Mouse (Mus musculus) bone marrow, adult 2 months (tissue): ENCODE measurements around the gene Sec61a2. TPM values are rescaled to one million over a fixed set of nuclear protein-coding genes. Genes with fewer than 3 reads are reported as not detected.

ENCODE experiments used
- H3K27ac ChIP-seq: fragments of 200-500 bp; 2 replicates; pipeline ENCODE4 v1.5.1; 2012; ENCODE audit warnings: low read depth, mild to moderate bottlenecking, control low read depth, inconsistent platforms, low read length; ENCODE audit not compliant: control insufficient read depth, poor library complexity, insufficient read depth
- H3K4me1 ChIP-seq: fragments of 200-500 bp; 2 replicates; pipeline ENCODE4 v1.6.1; 2011; ENCODE audit warnings: low read length; ENCODE audit not compliant: control insufficient read depth, insufficient read depth
- H3K4me3 ChIP-seq: fragments of 200-500 bp; replicated peaks from 2 replicates; pipeline ENCODE3; 2011; ENCODE audit warnings: mild to moderate bottlenecking, low read depth, low read length, control low read depth; ENCODE audit not compliant: control insufficient read depth
- CTCF ChIP-seq: fragments of 200-500 bp; IDR thresholded peaks from 2 replicates; pipeline ENCODE4 v1.5.1; 2011; ENCODE audit warnings: low read length, control low read depth; ENCODE audit not compliant: control insufficient read depth, insufficient read depth
- POLR2A ChIP-seq: fragments of 200-500 bp; IDR thresholded peaks from 2 replicates; pipeline ENCODE4 v1.6.1; 2011; ENCODE audit warnings: low read depth, mild to moderate bottlenecking, control low read depth, low read length, borderline replicate concordance; ENCODE audit not compliant: control insufficient read depth
- WGBS: fragments of 180-500 bp; shearing (Covaris S2); methylation state at CpG from one replicate; pipeline ENCODE4 v1.1.7; 2018; 5-methylcytosine and 5-hydroxymethylcytosine counted together
- polyA plus RNA-seq: library from polyadenylated mRNA; stranded (reverse); fragments of >200 nt; gene quantifications from 2 replicates; pipeline ENCODE4 v1.2.4, GENCODE M21; 2011; ENCODE audit warnings: low replicate concordance; ENCODE audit not compliant: missing spikeins, insufficient read depth, insufficient read length

Gene Sec61a2
- polyA plus RNA-seq, 1 experiment, result 12.4 TPM

DNA sequence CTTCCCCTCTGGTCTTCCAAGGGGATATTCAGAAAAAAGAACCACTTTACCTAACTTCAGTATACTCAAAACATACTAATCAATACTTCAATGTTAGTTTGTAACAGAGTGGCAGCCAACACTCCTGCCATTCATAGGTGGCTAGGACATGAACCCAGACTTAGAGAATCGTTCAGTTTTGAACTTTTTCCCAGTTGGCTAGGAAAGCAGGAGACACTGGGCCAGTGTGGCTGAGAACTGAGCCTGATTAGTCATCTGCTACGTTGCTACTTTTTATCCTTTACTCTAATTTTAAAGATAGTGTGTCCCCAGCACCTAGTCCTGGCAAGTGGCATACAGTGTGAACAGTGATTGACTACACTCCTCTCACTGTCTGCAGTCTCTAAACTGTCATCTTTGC, 27.6 kb downstream of the Sec61a2 start:
- WGBS, result 78% methylated on average over 2 of the region's 2 CpGs
- H3K4me3 ChIP-seq, result no peak overlapping the region

DNA sequence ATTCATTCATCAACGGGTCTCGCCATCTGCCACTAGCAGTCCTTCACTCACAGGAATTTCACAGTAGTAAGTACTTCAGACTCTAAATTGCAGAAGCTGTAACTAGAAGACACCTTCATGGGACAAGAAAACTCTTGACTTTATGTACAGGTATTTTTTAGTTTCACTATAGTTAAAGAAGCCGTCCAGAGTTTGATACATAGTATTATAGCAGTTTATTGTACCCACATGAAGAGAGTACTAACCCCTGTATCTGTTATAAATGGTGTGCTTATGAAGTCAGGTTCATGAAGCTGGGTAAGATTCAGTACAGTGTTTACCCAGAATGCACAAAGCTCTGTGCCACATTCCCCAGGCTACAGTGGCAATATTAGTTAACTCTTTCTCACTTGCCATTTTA, 32.4 kb downstream of the Sec61a2 start, which contains the start of gene Gm13199:
Gene Gm13199, minus strand, starts transcription at position 101 of the 400 bp plus-strand sequence.
- no peaks in the 10 kb centered on the region for H3K4me1 ChIP-seq
- 91% methylated on average over 3 of the region's 3 CpGs for WGBS
- H3K27ac ChIP-seq, result no peak within 1 kb of the TSS
- no peak within 1 kb of the TSS for H3K4me3 ChIP-seq
- no peak for TF ChIP-seq CTCF
- TF ChIP-seq POLR2A, result no peak

More for the DNA sequence above, 27.6 kb downstream of the Sec61a2 start:
- H3K27ac ChIP-seq, result no peak overlapping the region
- TF ChIP-seq POLR2A, result no peak
- no peak for TF ChIP-seq CTCF
- H3K4me1 ChIP-seq, result no peaks in the 10 kb centered on the region

- 74% methylated on average over 5 of the region's 5 CpGs for WGBS
- Histone ChIP-seq H3K4me1 (no peaks in the 10 kb centered on the region), H3K4me3 (no peak overlapping the region), H3K27ac (no peak overlapping the region)
- TF ChIP-seq CTCF (no peak), POLR2A (no peak)
These were observed 43.4 kb downstream of the Sec61a2 start for GRCm38 (mm10) chr2:5851866-5852265.

GRCm38 (mm10) chr2:5851116-5851515, 44.1 kb downstream of the Sec61a2 start:
- no peaks in the 10 kb centered on the region for H3K4me1 ChIP-seq
- H3K4me3 ChIP-seq, result no peak overlapping the region
- 82% methylated on average over 9 of the region's 9 CpGs for WGBS

DNA sequence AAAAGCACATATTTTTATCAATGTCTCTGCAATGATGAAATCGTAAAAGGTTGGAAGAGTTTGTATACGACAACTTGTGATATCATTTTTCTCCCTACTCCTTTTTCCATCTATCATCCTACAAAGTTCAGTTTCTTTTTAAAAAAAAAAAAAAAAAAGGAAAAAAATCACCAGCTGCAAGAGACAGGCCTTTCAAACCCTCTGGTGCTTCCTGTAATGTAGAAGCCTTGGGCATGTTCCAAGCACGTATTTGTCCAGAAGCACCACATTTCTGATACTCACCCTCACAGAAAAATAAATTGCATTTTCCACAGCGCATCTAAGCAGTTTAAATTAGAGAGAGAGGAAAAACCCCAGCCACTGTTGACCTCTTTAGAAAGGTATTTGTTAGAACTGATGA, 49.4 kb downstream of the Sec61a2 start:
- TF ChIP-seq POLR2A (no peak), CTCF (no peak)
- Histone ChIP-seq H3K4me1 (no peaks in the 10 kb centered on the region; the same call in 1 of the 2 replicates), H3K4me3 (peak overlapping the region; percentile 82), H3K27ac (no peak overlapping the region)
- 10% methylated on average over 4 of the region's 4 CpGs for WGBS

More at GRCm38 (mm10) chr2:5851116-5851515, 44.1 kb downstream of the Sec61a2 start:
- TF ChIP-seq POLR2A (no peak), CTCF (no peak)
- H3K27ac ChIP-seq, result no peak overlapping the region

- Histone ChIP-seq H3K4me3 (peak within 1 kb of the TSS; percentile 82), H3K27ac (peak within 1 kb of the TSS; percentile 72), H3K4me1 (no peaks in the 10 kb centered on the region; the same call in 1 of the 2 replicates)
- TF ChIP-seq CTCF, result peak; percentile 80
- peak; percentile 52; the same call in 1 of the 2 replicates for TF ChIP-seq POLR2A
- WGBS, result under 1% methylated on average over 52 of the region's 53 CpGs
These were observed 50.2 kb downstream of the Sec61a2 start, which contains the start of the genes Nudt5 and Cdc123 for GRCm38 (mm10) chr2:5844873-5845631. Gene Nudt5, plus strand, starts transcription at chr2:5845019. Gene Cdc123, minus strand, starts transcription at chr2:5845164.

- 3% methylated on average over 23 of the region's 23 CpGs for WGBS
- Histone ChIP-seq H3K27ac (peak overlapping the region; percentile 72), H3K4me3 (peak overlapping the region; percentile 82), H3K4me1 (no peaks in the 10 kb centered on the region; the same call in 1 of the 2 replicates)
- no peak for TF ChIP-seq POLR2A
- TF ChIP-seq CTCF, result no peak
These were observed 50.9 kb downstream of the Sec61a2 start for GRCm38 (mm10) chr2:5844181-5844872.

DNA sequence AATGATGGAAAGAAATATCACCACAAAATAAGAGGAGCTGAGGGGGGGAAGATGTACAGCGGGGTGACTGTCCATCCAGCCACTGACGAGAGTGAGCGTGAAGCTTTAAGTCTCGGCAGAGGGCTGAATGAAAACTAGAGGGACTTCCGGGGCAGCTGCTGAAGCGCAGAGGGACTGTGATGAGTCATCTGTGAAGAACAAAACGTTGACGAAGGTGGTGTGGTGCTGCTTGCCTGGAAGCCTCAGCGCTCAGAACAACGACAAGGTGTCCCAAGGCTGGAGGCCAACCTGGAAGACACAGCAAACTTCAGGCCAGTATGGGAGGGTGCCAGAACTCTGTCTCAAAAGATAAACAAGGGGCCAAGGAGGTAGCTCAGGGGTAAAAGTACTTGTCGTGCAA, 54.4 kb downstream of the Sec61a2 start:
- Histone ChIP-seq H3K27ac (no peak overlapping the region), H3K4me3 (no peak overlapping the region), H3K4me1 (no peaks in the 10 kb centered on the region; the same call in 1 of the 2 replicates)
- TF ChIP-seq POLR2A (no peak), CTCF (no peak)
- 93% methylated on average over 11 of the region's 11 CpGs for WGBS
